Mouse (Mus musculus): ENCODE data around the gene Carhsp1. TPM values are rescaled to one million over a fixed set of nuclear protein-coding genes. Genes with fewer than 3 reads are reported as not detected.

Carhsp1 gene
- total RNA-seq, 2 experiments from 2014 or later, result 21.8 to 22.1 TPM

GRCm38 (mm10) chr16:8643855-8644254 lies 28.1 kb downstream of the Carhsp1 start:
- DNase-seq (ENCODE audit: low spot score in 2 of 2), result peak; percentile 44 to 47

DNA sequence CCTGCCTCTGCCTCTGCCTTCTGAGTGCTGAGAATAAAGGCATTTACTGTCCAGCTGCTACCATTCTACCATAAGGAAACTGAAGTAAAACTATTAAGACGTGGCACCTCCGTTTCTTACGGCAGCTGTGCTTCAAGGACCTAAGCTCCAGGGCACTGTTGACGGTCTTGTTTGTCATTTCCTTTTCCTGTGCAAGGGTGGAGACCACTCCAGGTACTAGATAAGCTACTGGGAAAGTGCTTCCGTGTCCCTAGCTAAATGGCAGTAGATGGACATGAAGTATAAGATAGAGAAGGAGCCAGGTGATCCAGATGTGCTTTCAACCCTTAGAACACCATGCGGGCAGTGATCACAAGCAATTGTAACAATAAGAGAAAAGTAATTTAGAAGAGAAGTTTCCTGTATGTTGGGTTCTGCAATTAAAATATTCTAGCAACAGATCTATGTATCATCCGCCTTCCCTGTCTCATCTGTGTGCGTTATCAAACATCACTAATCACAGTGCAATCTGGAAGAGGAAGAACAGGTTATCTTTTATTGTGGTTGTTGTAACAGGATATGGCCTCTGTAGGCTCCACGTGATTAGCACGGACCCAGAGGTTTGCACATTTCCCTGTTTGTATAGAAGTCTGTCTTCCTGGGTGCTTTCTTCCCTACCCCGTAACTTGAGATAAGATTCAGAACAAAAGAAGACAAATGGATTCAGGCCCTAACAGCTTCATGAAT lies 32.3 kb downstream of the Carhsp1 start:
- no peak for DNase-seq (ENCODE audit: low spot score in 2 of 2)

DNA sequence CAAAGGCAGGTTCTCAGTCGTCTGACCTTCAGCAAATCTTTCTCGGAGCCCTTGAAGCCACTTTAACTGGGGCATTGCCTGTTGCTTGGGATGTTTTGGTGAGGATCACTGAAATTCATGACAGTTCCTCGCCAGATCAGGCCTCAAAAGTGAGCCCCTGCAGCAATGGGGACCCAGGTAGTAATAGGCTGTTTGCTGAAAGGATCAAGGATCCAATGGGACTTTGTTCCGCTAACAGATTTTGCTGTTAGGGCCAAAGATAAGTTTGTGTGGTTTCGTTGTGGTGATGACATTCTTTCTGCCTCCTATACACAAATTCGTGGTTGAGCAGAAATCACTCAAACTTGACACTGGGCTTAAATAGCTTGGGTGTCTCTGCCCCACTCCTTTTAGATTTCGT lies 33.8 kb downstream of the Carhsp1 start:
- DNase-seq (ENCODE audit: low spot score in 2 of 2), result no peak

DNA sequence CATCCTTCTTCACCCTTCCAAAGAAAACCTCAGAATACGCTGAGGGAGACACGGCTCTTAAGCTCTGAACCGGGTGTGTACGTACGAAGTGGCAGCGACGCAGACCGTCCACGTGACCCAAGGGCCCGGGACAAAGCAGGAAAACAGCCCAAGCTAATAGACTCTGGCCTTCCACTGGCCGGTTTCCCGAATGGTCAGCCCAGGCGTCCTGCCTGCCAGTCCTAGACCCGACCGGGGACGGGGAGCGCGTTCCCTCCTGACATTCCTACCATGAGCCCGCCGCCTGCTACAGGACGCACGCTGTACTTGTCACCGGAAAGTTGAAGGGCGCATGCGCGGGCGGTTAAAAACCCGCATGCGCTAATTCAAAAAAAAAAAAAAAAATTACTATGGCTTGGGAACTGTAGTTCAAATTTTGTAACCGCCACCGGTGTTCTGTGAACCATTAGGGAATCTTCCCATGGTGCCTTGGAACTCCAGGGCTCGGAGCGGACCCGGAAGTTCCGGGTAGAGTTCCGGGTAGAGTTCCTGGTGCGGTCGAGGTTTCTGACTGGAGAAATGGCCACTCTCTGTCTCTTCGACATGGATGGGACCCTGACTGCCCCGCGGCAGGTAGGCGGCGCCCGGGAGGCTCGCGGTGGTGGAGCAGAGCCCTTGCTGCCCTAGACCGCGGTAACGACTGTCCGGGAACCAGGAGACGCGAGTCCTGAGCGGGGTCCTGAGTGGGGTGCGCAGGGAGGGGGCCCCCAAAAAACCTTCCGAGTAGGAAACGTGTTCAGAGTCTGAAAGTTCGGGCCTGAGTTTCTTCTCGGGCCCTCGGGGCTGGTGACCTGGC lies 34.5 kb downstream of the Carhsp1 start, which contains the start of the genes Pmm2 and Tmem186:
Pmm2 (plus strand) TSS at position 458 of the 835 bp plus-strand sequence.
Tmem186 (minus strand) TSS at position 496 of the 835 bp plus-strand sequence.
- DNase-seq (ENCODE audit: low spot score in 2 of 2), result peak; percentile 84 to 86

- no peak for DNase-seq (ENCODE audit: low spot score in 2 of 2)
These were observed 35.1 kb downstream of the Carhsp1 start for GRCm38 (mm10) chr16:8636867-8637216.

- DNase-seq (ENCODE audit: low spot score in 2 of 2), result no peak
These were observed 40.5 kb downstream of the Carhsp1 start for GRCm38 (mm10) chr16:8631428-8631827.

DNA sequence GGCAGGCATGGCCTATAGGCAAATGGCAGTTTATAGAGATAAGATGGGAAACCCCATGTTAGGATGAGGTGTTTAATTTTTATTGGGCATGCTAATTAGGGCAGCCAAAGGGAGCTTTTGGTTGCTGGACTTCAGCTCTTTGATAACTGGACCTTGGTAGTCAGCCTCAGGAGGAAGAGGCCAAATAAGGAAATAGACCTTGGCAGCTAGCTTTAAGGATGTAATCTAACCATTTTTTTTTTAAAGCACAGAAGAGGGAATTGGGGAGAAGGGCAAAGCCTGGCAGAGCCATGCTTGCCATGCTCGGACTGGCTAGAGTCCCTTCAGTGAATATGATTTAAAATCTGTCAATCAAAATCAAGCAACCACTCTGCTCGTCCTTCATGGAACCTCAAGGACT lies 41.5 kb downstream of the Carhsp1 start:
- DNase-seq (ENCODE audit: low spot score in 2 of 2), result no peak

DNA sequence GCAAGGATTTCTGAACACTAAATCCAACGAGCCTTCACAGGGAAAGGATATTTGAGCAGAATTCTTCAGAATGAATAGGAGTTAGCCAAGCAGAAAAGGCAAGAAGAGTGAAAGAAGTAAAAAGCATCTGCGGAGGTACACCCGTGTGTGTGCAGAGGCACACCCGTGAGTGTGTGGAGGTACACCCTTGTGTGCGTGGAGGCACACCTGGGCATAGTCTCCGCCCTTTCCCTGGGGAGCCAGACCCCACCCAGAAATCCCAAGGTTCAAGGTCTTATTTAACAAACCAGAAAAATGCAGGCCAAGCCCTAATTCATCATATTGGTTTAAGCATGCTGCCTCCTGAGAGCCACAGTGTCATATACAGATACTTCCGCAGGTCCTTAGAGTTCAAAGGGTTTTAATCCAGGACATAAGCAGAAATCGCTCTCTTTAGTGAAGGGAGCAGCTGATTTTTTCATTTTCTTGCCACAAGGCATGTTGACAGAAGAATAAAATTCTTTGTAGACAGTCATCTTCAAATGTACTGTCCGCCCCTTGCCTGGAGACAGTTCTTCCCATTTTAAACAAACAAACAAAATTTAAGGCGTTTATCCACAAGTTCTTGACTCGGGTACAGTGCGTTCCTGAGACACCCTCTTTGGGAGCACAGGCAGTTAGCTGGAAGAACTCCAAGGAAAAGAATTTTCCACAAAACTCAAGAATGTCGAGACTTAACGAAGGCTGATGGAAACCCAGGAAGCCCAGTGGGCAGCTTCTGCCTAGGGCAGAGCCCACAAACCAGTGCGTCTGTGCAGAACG lies 51.4 kb downstream of the Carhsp1 start:
- no peak for DNase-seq (ENCODE audit: low spot score in 2 of 2)

GRCm38 (mm10) chr16:8619659-8620314 lies 52.2 kb downstream of the Carhsp1 start:
- DNase-seq (ENCODE audit: low spot score in 2 of 2), result no peak

GRCm38 (mm10) chr16:8613447-8613846 lies 58.5 kb downstream of the Carhsp1 start:
- no peak for DNase-seq (ENCODE audit: low spot score in 2 of 2)

GRCm38 (mm10) chr16:8613039-8613438 lies 58.9 kb downstream of the Carhsp1 start:
- DNase-seq (ENCODE audit: low spot score in 2 of 2), result no peak

DNA sequence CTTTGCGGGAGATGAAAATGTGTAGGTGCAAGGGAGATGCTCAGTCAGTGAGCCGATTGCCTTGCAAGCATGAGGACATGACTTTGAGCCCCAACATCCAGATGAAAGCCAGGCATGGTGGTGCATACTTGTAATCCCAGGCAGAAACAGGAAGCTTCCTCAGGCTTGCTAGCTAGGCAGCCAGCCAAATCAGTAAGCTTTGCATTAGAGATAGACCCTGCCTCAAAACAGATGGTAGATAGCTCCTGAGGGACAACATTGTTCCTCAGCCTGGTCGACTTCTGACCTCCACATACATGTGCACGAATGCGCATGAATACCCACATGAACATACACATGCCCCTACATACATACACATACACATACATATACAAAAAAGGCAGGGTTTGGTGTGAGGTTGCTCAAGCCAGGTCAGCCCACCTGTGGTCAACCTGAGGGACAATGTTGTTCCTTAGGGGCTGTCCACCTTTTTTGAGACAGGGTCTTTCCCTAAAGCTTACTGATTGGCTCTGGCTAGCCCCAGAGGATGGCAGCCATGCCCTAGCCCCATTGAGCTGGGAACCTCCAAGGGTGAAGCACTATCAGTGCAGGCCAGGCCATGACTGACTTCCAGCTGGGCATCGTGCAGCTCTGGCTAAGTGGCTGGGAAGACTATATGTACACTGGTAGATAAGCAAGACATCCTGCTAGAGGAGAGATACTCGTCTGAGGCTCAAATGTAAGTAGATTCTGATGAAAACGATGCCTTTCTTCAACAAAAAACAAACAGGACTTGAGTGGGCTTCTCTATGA lies 59.5 kb downstream of the Carhsp1 start:
- DNase-seq (ENCODE audit: low spot score in 2 of 2), result no peak

DNA sequence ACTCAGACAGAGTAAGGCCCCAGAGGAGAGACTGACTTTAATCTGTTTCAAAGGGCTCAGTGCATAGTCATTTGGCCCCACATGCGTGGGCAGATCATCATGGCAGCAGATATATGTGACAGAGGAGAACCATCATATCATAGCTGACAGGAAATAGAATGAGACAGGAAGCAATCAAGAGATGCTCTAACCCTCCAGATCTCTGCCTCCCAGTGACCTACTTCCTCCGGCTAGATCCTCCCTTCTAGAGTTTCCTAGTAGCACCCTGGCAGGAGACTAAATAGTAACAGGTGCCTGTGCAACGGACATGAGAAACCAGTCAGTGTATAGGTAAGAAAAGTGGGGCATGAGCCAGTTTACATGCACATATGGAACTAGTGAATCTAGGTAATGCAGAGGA lies 61.6 kb downstream of the Carhsp1 start:
- no peak for DNase-seq (ENCODE audit: low spot score in 2 of 2)

Small RNAs within 50 kb of the gene (microRNA-seq; reads per million reads assigned to microRNA genes)
- 0 reads per million in 2 experiments for gene Gm22137

Other genes with a start within 250 kb of the Carhsp1 start
- gene Tmem114, start 247.0 kb downstream of the Carhsp1 start, total RNA-seq (2021), result 10 to 100 TPM; 11.3 to 12.0 TPM
- 10 to 100 TPM; 35.8 to 38.8 TPM for gene Mettl22, start 201.4 kb downstream of the Carhsp1 start, total RNA-seq (2021)
- gene Abat, start 158.7 kb downstream of the Carhsp1 start, total RNA-seq (2021), result 100 to 1,000 TPM; 107 to 117 TPM
- 10 to 100 TPM; 32.3 to 32.5 TPM for gene Pmm2, start 34.5 kb downstream of the Carhsp1 start, total RNA-seq (2021)
- gene Tmem186, start 34.4 kb downstream of the Carhsp1 start, total RNA-seq (2021), result 10 to 100 TPM; 10.9 to 11.1 TPM
- gene Gm5767, start 8.6 kb upstream of the Carhsp1 start, total RNA-seq (2021), result not detected
- gene Usp7, start 120.2 kb upstream of the Carhsp1 start, total RNA-seq (2021), result 100 to 1,000 TPM; 153 to 157 TPM
- gene 1810013L24Rik, start 157.9 kb upstream of the Carhsp1 start, total RNA-seq (2021), result 100 to 1,000 TPM; 119 to 135 TPM

Measured in layer of hippocampus, postnatal 10 days (tissue).